Mouse (Mus musculus): ENCODE measurements around the gene Srsf3.
A peak's percentile ranks its signal among the peaks of the same experiment; 100 is the strongest.

- TF ChIP-seq POLR2A (IDR thresholded peaks at IDR 0.05; ENCODE audit: insufficient read depth, low read depth, low read length) (no peak), CTCF (IDR thresholded peaks at IDR 0.05) (peak; percentile 92), EP300 (IDR thresholded peaks at IDR 0.05; ENCODE audit: insufficient read depth, low read depth, low read length) (peak; percentile 77; the same call in 1 of the 2 replicates)
Observed at GRCm38 (mm10) chr17:29048748-29049507, 16.5 kb downstream of the Srsf3 start.

All from heart, adult 2 months (tissue).